Mouse (Mus musculus) liver, adult 2 months (tissue): ENCODE data around the gene Eng.

Experiments
- CTCF ChIP-seq: fragments of 200-500 bp; IDR thresholded peaks from 2 replicates; pipeline ENCODE4 v1.5.1; 2011; ENCODE audit warnings: low read depth, low read length, control low read depth
- POLR2A ChIP-seq: fragments of 200-500 bp; IDR thresholded peaks from 2 replicates; pipeline ENCODE4 v1.6.1; 2011; ENCODE audit warnings: low read length, control low read depth; ENCODE audit not compliant: insufficient read depth; ENCODE audit errors: extremely low read depth

DNA sequence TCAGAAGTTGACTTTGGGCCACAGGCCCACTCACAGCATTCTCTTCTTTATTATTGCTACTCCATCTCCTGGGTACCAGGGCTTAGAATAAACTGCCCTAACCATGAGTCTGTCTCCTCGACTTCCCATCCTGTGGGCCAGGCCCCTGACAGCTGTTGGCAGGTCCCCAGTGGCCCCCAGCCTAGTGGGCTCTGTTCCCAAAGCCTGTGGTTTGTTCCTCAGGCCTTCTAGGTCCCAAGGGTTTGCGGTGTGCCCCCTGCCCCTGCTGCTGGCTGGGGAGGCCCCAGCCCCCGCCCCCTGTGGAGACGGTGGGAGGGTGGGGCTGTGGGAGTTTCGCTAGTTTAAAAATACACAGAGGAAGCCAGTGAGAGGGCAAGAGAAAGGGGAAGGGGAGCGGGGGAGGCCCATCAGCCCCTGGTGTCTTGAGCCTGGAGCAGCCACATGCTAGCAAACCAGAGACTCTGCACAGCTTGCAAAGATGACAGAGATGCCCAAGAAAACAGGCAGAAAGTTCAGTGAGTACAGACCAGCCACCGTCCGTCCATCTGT, 74.4 kb downstream of the Eng start, which contains the start of gene Sh2d3c:
- TF ChIP-seq POLR2A (no peak), CTCF (no peak)
